ENCODE assay signal across 9 mouse cellular contexts in genomic region chr4:34701528-34701927, GRCm38 (mm10). TPM values are rescaled to one million over a fixed set of nuclear protein-coding genes. Genes with fewer than 3 reads are reported as not detected.
DNase-seq lines count a peak whose midpoint lies in the region; ATAC-seq and TF ChIP-seq lines count a peak whose summit lies in the region.
"Had no signal": no experiment of that assay in that cellular context is flagged by ENCODE, and none has a peak within 500 bp of the region (broad histone marks: within the 10 kb centered on the region; RNA-seq: fewer than 3 reads in every experiment).

No protein-coding gene starts in this region.

- 48% methylated on average over 5 of the region's 5 CpGs for WGBS in forebrain, embryonic 14.5 days
- 62% methylated on average over 5 of the region's 5 CpGs for WGBS in limb, embryonic 10.5 days
- WGBS in midbrain, postnatal 0 days = 39% methylated on average over 5 of the region's 5 CpGs

- peak; percentile 59 for TF ChIP-seq CTCF in midbrain, postnatal 0 days (IDR thresholded peaks at IDR 0.05)

- no peak overlapping the region for H3K27ac ChIP-seq in forebrain, embryonic 14.5 days (ENCODE audit: low read depth, low read length)
- H3K27ac ChIP-seq in limb, embryonic 10.5 days = no peak overlapping the region
- no peak overlapping the region for H3K27ac ChIP-seq in midbrain, postnatal 0 days (ENCODE audit: low read depth, low read length)
- H3K27ac ChIP-seq: limb, embryonic 15.5 days had no signal

- H3K4me1 ChIP-seq in forebrain, embryonic 14.5 days (ENCODE audit: control insufficient read depth, insufficient read depth, low read length) = no peaks in the 10 kb centered on the region
- H3K4me1 ChIP-seq in limb, embryonic 10.5 days = no peaks in the 10 kb centered on the region
- H3K4me1 ChIP-seq in midbrain, postnatal 0 days (ENCODE audit: insufficient read depth, low read length) = no peaks in the 10 kb centered on the region
- H3K4me1 ChIP-seq: limb, embryonic 15.5 days had no signal

- no peaks in the 10 kb centered on the region for H3K27me3 ChIP-seq in forebrain, embryonic 14.5 days (replicated peaks; ENCODE audit: control insufficient read depth, insufficient read depth, low read length)
- no peaks in the 10 kb centered on the region for H3K27me3 ChIP-seq in limb, embryonic 10.5 days (ENCODE audit: low read depth, poor library complexity, severe bottlenecking)
- no peaks in the 10 kb centered on the region for H3K27me3 ChIP-seq in midbrain, postnatal 0 days (ENCODE audit: insufficient read depth, low read length)
- H3K27me3 ChIP-seq: limb, embryonic 15.5 days had no signal

- no peak for DNase-seq in frontal cortex, postnatal 25 days (ENCODE audit: low spot score in 2 of 2)
- DNase-seq in A20 (ENCODE audit: low read depth, low spot score) = peak; percentile 87
- peak; percentile 54 for DNase-seq in adrenal gland, adult 8-10 months
- peak; percentile 62 for DNase-seq in forebrain, embryonic 14.5 days (ENCODE audit: low spot score)
- DNase-seq in limb, embryonic 10.5 days (ENCODE audit: low spot score) = peak; percentile 72
- peak; percentile 56 for DNase-seq in midbrain, postnatal 0 days (ENCODE audit: low spot score)
- DNase-seq in thymus, postnatal 0 days (ENCODE audit: low spot score) = peak; percentile 61

- no peak overlapping the region for H3K4me3 ChIP-seq in forebrain, embryonic 14.5 days (ENCODE audit: low read depth, low read length)
- no peak overlapping the region for H3K4me3 ChIP-seq in limb, embryonic 10.5 days
- H3K4me3 ChIP-seq in midbrain, postnatal 0 days (ENCODE audit: low read depth, low read length) = no peak overlapping the region
- H3K4me3 ChIP-seq: limb, embryonic 15.5 days had no signal

- no peak overlapping the region for H3K9ac ChIP-seq in forebrain, embryonic 14.5 days (ENCODE audit: low read length)
- no peak overlapping the region for H3K9ac ChIP-seq in midbrain, postnatal 0 days (replicated peaks; ENCODE audit: low read length, poor library complexity, severe bottlenecking)
- H3K9ac ChIP-seq: limb, embryonic 15.5 days had no signal

- ATAC-seq in frontal cortex, adult (ENCODE audit: low TSS enrichment) = peak; percentile 55; the same call in 1 of the 2 replicates
- peak; percentile 54; the same call in 1 of the 2 replicates for ATAC-seq in forebrain, embryonic 14.5 days
- ATAC-seq in midbrain, postnatal 0 days (ENCODE audit: low FRiP score) = no peak

- H3K4me2 ChIP-seq in forebrain, embryonic 14.5 days (ENCODE audit: low read length) = no peak overlapping the region
- H3K4me2 ChIP-seq in midbrain, postnatal 0 days (ENCODE audit: low read depth, low read length, poor library complexity, severe bottlenecking) = no peak overlapping the region
- H3K4me2 ChIP-seq: limb, embryonic 15.5 days had no signal

- no peaks in the 10 kb centered on the region for H3K36me3 ChIP-seq in forebrain, embryonic 14.5 days (ENCODE audit: control insufficient read depth, insufficient read depth, low read length)
- H3K36me3 ChIP-seq in limb, embryonic 10.5 days = no peaks in the 10 kb centered on the region
- H3K36me3 ChIP-seq in midbrain, postnatal 0 days (ENCODE audit: insufficient read depth, low read length) = no peaks in the 10 kb centered on the region
- H3K36me3 ChIP-seq: limb, embryonic 15.5 days had no signal

- no peaks in the 10 kb centered on the region for H3K9me3 ChIP-seq in forebrain, embryonic 14.5 days (replicated peaks; ENCODE audit: control insufficient read depth, low read length)
- no peaks in the 10 kb centered on the region for H3K9me3 ChIP-seq in limb, embryonic 10.5 days (replicated peaks)
- no peaks in the 10 kb centered on the region for H3K9me3 ChIP-seq in midbrain, postnatal 0 days (ENCODE audit: low read length)
- H3K9me3 ChIP-seq: limb, embryonic 15.5 days had no signal

RNA-seq across cellular contexts. Expression of gene Slc35a1, which starts 14.3 kb away (rescaled TPM):
- 10 to 100 TPM; 42.8 to 55.2 (median 53.0) TPM for total RNA-seq in adrenal gland, adult 8-10 months (2022)
- polyA plus RNA-seq in forebrain, embryonic 14.5 days (2014; fragmentation: Nextera tagmentation; extraction: Ambion mirVana) = 22.9 and 33.0 TPM in 2 replicates
- 57.5 and 58.1 TPM in 2 replicates for polyA plus RNA-seq in limb, embryonic 10.5 days (2016; fragmentation: Nextera tagmentation; extraction: Ambion mirVana)
- 19.8 and 22.2 TPM in 2 replicates for total RNA-seq in midbrain, postnatal 0 days (2014; rRNA removed)
- 32.9 and 35.7 TPM in 2 replicates for polyA plus RNA-seq in midbrain, postnatal 0 days (2015; fragmentation: Nextera tagmentation; extraction: Ambion mirVana)
- polyA plus RNA-seq in thymus, postnatal 0 days (2015; fragmentation: Nextera tagmentation; extraction: Ambion mirVana) = 15.9 and 26.0 TPM in 2 replicates

RNA-seq across cellular contexts. Expression of gene Cfap206, which starts 28.5 kb away (rescaled TPM):
- total RNA-seq in adrenal gland, adult 8-10 months (2022) = under 1 TPM; 0.31 to 1.00 (median 0.65) TPM
- 3.0 and 3.2 TPM in 2 replicates for polyA plus RNA-seq in forebrain, embryonic 14.5 days (2014; fragmentation: Nextera tagmentation; extraction: Ambion mirVana)
- polyA plus RNA-seq in limb, embryonic 10.5 days (2016; fragmentation: Nextera tagmentation; extraction: Ambion mirVana) = 0.28 and 0.33 TPM in 2 replicates
- 2.1 and 7.0 TPM in 2 replicates for total RNA-seq in midbrain, postnatal 0 days (2014; rRNA removed)
- 2.5 and 2.9 TPM in 2 replicates for polyA plus RNA-seq in midbrain, postnatal 0 days (2015; fragmentation: Nextera tagmentation; extraction: Ambion mirVana)
- 0.33 and 0.56 TPM in 2 replicates for polyA plus RNA-seq in thymus, postnatal 0 days (2015; fragmentation: Nextera tagmentation; extraction: Ambion mirVana)
- polyA plus RNA-seq: limb, embryonic 15.5 days had no signal

RNA-seq across cellular contexts. Expression of gene Gm136, which starts 54.5 kb away (rescaled TPM):
- total RNA-seq in adrenal gland, adult 8-10 months (2022) = not detected
- polyA plus RNA-seq in forebrain, embryonic 14.5 days (2014; fragmentation: Nextera tagmentation; extraction: Ambion mirVana) = not detected in 2 replicates
- not detected in 2 replicates for polyA plus RNA-seq in limb, embryonic 10.5 days (2016; fragmentation: Nextera tagmentation; extraction: Ambion mirVana)
- total RNA-seq in midbrain, postnatal 0 days (2014; rRNA removed) = not detected in 2 replicates
- 0.11 TPM in 1 of 2 replicates, not detected in the other for polyA plus RNA-seq in midbrain, postnatal 0 days (2015; fragmentation: Nextera tagmentation; extraction: Ambion mirVana)
- not detected in 2 replicates for polyA plus RNA-seq in thymus, postnatal 0 days (2015; fragmentation: Nextera tagmentation; extraction: Ambion mirVana)
- polyA plus RNA-seq: limb, embryonic 15.5 days had no signal

Comparison
In these comparisons a context has a peak if more than half of its experiments do, and no peak if none do; other contexts are left out.
1. DNase-seq: peak in A20 (single experiment), adrenal gland, adult 8-10 months (single experiment), forebrain, embryonic 14.5 days (single experiment), limb, embryonic 10.5 days (single experiment), midbrain, postnatal 0 days (single experiment) and thymus, postnatal 0 days (single experiment); none in frontal cortex, postnatal 25 days (0 of 2).